Mouse (Mus musculus) cortical plate, adult 2 months (tissue): ENCODE measurements at regions not wholly inside any gene's neighbourhood (a gene's known extent, or its start where the extent isn't known, plus 50 kb on each side); places are given as distances from the start of the nearest gene placed in this dataset.

Source experiments
- CTCF ChIP-seq: fragments of 200-500 bp; IDR thresholded peaks from 2 replicates; pipeline ENCODE4 v1.5.1; 2011; ENCODE audit warnings: mild to moderate bottlenecking, control low read depth, low read length; ENCODE audit not compliant: insufficient read depth; ENCODE audit errors: extremely low read depth
- POLR2A ChIP-seq: fragments of 200-500 bp; IDR thresholded peaks from 2 replicates; pipeline ENCODE4 v1.6.1; 2011; ENCODE audit warnings: mild to moderate bottlenecking, low read length, control low read depth; ENCODE audit not compliant: insufficient read depth; ENCODE audit errors: extremely low read depth

- TF ChIP-seq CTCF (0 out of 2 replicates have a peak, but pooled peaks have one; percentile 14), POLR2A (no peak)
Observed at GRCm38 (mm10) chr4:90860854-90861253, 539.7 kb downstream of the Elavl2 start.
